Mouse (Mus musculus) liver, embryonic 18 days (tissue): ENCODE data around the gene Defb39. TPM values are rescaled to one million over a fixed set of nuclear protein-coding genes. Genes with fewer than 3 reads are reported as not detected.

ENCODE experiments used
- polyA plus RNA-seq: library from polyadenylated mRNA; depleted of rRNA; stranded (reverse); fragments of >200 nt; gene quantifications from 2 replicates; pipeline ENCODE4 v1.2.3, GENCODE M21; 2012; rRNA removed

Defb39 gene
- polyA plus RNA-seq, result not detected in 2 replicates

GRCm38 (mm10) chr8:19064710-19065109 is at the start of gene Defb39:
Gene Defb39 (minus strand): TSS chr8:19064810.

GRCm38 (mm10) chr8:19026466-19026865 is 38.1 kb downstream of the Defb39 start, which contains the start of gene Defb38:
Gene Defb38 (minus strand): TSS chr8:19026566.

Other genes with a start within 250 kb of the Defb39 start
- not detected in 2 replicates for gene Defb40, start 86.6 kb downstream of the Defb39 start, polyA plus RNA-seq
- not detected in 2 replicates for gene Defb37, start 73.8 kb downstream of the Defb39 start, polyA plus RNA-seq
- gene Defb38, start 38.2 kb downstream of the Defb39 start, polyA plus RNA-seq, result not detected in 2 replicates
- gene Defb12, start 50.0 kb upstream of the Defb39 start, polyA plus RNA-seq, result not detected in 2 replicates
- not detected in 2 replicates for gene Defb34, start 58.9 kb upstream of the Defb39 start, polyA plus RNA-seq
- gene Gm45826, start 76.0 kb upstream of the Defb39 start, polyA plus RNA-seq, result not detected in 2 replicates
- not detected in 2 replicates for gene Defb14, start 129.5 kb upstream of the Defb39 start, polyA plus RNA-seq
- gene Defb4, start 133.9 kb upstream of the Defb39 start, polyA plus RNA-seq, result not detected in 2 replicates
- not detected in 2 replicates for gene Defb6, start 160.7 kb upstream of the Defb39 start, polyA plus RNA-seq
- not detected in 2 replicates for gene Defb46, start 175.1 kb upstream of the Defb39 start, polyA plus RNA-seq
- gene Defb5, start 182.8 kb upstream of the Defb39 start, polyA plus RNA-seq, result not detected in 2 replicates
- gene Defb3, start 228.6 kb upstream of the Defb39 start, polyA plus RNA-seq, result not detected in 2 replicates